Mouse (Mus musculus): ENCODE measurements around the gene Mettl15. TPM values are rescaled to one million over a fixed set of nuclear protein-coding genes. Genes with fewer than 3 reads are reported as not detected.

Mettl15 gene
- polyA plus RNA-seq, 1 experiment from 2014 or later, result 8.8 TPM

- DNase-seq (ENCODE audit: low spot score), result no peak
- Histone ChIP-seq H3K27me3 (replicated peaks; ENCODE audit: low read depth, poor library complexity, severe bottlenecking) (no peaks in the 10 kb centered on the region), H3K4me1 (no peaks in the 10 kb centered on the region), H3K9me3 (no peaks in the 10 kb centered on the region), H3K27ac (replicated peaks) (no peak overlapping the region), H3K4me3 (no peak overlapping the region), H3K36me3 (replicated peaks) (no peaks in the 10 kb centered on the region)
These were observed 133.3 kb downstream of the Mettl15 start for GRCm38 (mm10) chr2:109147292-109147691.

GRCm38 (mm10) chr2:109144410-109144809 lies 136.1 kb downstream of the Mettl15 start:
- H3K36me3 ChIP-seq (replicated peaks), result no peaks in the 10 kb centered on the region
- H3K4me1 ChIP-seq, result no peaks in the 10 kb centered on the region
- no peaks in the 10 kb centered on the region for H3K9me3 ChIP-seq
- H3K27me3 ChIP-seq (replicated peaks; ENCODE audit: low read depth, poor library complexity, severe bottlenecking), result no peaks in the 10 kb centered on the region
- no peak for DNase-seq (ENCODE audit: low spot score)
- no peak overlapping the region for H3K27ac ChIP-seq (replicated peaks)
- H3K4me3 ChIP-seq, result no peak overlapping the region
- WGBS, result 93% methylated on average over 2 of the region's 2 CpGs

GRCm38 (mm10) chr2:109140330-109140729 lies 140.2 kb downstream of the Mettl15 start:
- WGBS, result 67% methylated on average over 1 of the region's 1 CpGs
- Histone ChIP-seq H3K4me3 (no peak overlapping the region), H3K36me3 (replicated peaks) (no peaks in the 10 kb centered on the region), H3K27ac (replicated peaks) (no peak overlapping the region), H3K4me1 (no peaks in the 10 kb centered on the region), H3K9me3 (no peaks in the 10 kb centered on the region), H3K27me3 (replicated peaks; ENCODE audit: low read depth, poor library complexity, severe bottlenecking) (no peaks in the 10 kb centered on the region)
- no peak for DNase-seq (ENCODE audit: low spot score)

- H3K4me1 ChIP-seq, result no peaks in the 10 kb centered on the region
- no peaks in the 10 kb centered on the region for H3K9me3 ChIP-seq
- 89% methylated on average over 6 of the region's 6 CpGs for WGBS
- H3K27ac ChIP-seq (replicated peaks), result no peak overlapping the region
- H3K27me3 ChIP-seq (replicated peaks; ENCODE audit: low read depth, poor library complexity, severe bottlenecking), result no peaks in the 10 kb centered on the region
- DNase-seq (ENCODE audit: low spot score), result no peak
- no peak overlapping the region for H3K4me3 ChIP-seq
- no peaks in the 10 kb centered on the region for H3K36me3 ChIP-seq (replicated peaks)
These were observed 143.3 kb downstream of the Mettl15 start for GRCm38 (mm10) chr2:109137276-109137675.

- Histone ChIP-seq H3K27me3 (replicated peaks; ENCODE audit: low read depth, poor library complexity, severe bottlenecking) (no peaks in the 10 kb centered on the region), H3K4me1 (no peaks in the 10 kb centered on the region), H3K36me3 (replicated peaks) (no peaks in the 10 kb centered on the region), H3K9me3 (no peaks in the 10 kb centered on the region), H3K4me3 (no peak overlapping the region), H3K27ac (replicated peaks) (no peak overlapping the region)
- DNase-seq (ENCODE audit: low spot score), result no peak
- WGBS, result 92% methylated on average over 3 of the region's 3 CpGs
These were observed 149.8 kb downstream of the Mettl15 start for GRCm38 (mm10) chr2:109130718-109131117.

- Histone ChIP-seq H3K4me3 (no peak overlapping the region), H3K36me3 (replicated peaks) (no peaks in the 10 kb centered on the region), H3K9me3 (no peaks in the 10 kb centered on the region), H3K27ac (replicated peaks) (no peak overlapping the region), H3K4me1 (no peaks in the 10 kb centered on the region), H3K27me3 (replicated peaks; ENCODE audit: low read depth, poor library complexity, severe bottlenecking) (no peaks in the 10 kb centered on the region)
- WGBS, result 89% methylated on average over 3 of the region's 3 CpGs
- no peak for DNase-seq (ENCODE audit: low spot score)
These were observed 150.6 kb downstream of the Mettl15 start for GRCm38 (mm10) chr2:109129921-109130320.

- H3K27me3 ChIP-seq (replicated peaks; ENCODE audit: low read depth, poor library complexity, severe bottlenecking), result no peaks in the 10 kb centered on the region
- DNase-seq (ENCODE audit: low spot score), result no peak
- no peaks in the 10 kb centered on the region for H3K9me3 ChIP-seq
- no peak overlapping the region for H3K4me3 ChIP-seq
- WGBS, result 73% methylated on average over 3 of the region's 3 CpGs
- no peaks in the 10 kb centered on the region for H3K36me3 ChIP-seq (replicated peaks)
- no peak overlapping the region for H3K27ac ChIP-seq (replicated peaks)
- no peaks in the 10 kb centered on the region for H3K4me1 ChIP-seq
These were observed 174.6 kb downstream of the Mettl15 start for GRCm38 (mm10) chr2:109105773-109106484.

- DNase-seq (ENCODE audit: low spot score), result no peak
- no peaks in the 10 kb centered on the region for H3K9me3 ChIP-seq
- WGBS, result 52% methylated on average over 2 of the region's 2 CpGs
- no peaks in the 10 kb centered on the region for H3K27me3 ChIP-seq (replicated peaks; ENCODE audit: low read depth, poor library complexity, severe bottlenecking)
- no peak overlapping the region for H3K4me3 ChIP-seq
- no peaks in the 10 kb centered on the region for H3K4me1 ChIP-seq
- H3K36me3 ChIP-seq (replicated peaks), result no peaks in the 10 kb centered on the region
- H3K27ac ChIP-seq (replicated peaks), result no peak overlapping the region
These were observed 230.9 kb downstream of the Mettl15 start for GRCm38 (mm10) chr2:109049686-109050085.

Small RNAs within 50 kb of the gene (microRNA-seq; reads per million reads assigned to microRNA genes)
- gene Gm24115, result not detected

Other genes with a start within 250 kb of the Mettl15 start
- gene Kif18a, start within 50 bp of the Mettl15 start, polyA plus RNA-seq (2016; fragmentation: Nextera tagmentation; extraction: Ambion mirVana), result 30.1 and 31.9 TPM in 2 replicates

All from embryonic facial prominence, embryonic 10.5 days (tissue).